Mouse (Mus musculus) thymus, adult 2 months (tissue): ENCODE results near the gene Map3k1.

ENCODE experiments used
- CTCF ChIP-seq: fragments of 200-500 bp; IDR thresholded peaks from 2 replicates; pipeline ENCODE4 v1.5.1; 2012; ENCODE audit warnings: mild to moderate bottlenecking, control low read depth, low read length, moderate library complexity, borderline replicate concordance; ENCODE audit not compliant: control insufficient read depth, poor library complexity, insufficient read depth; ENCODE audit errors: extremely low read depth
- POLR2A ChIP-seq: fragments of 200-500 bp; IDR thresholded peaks from 2 replicates; pipeline ENCODE4 v1.6.1; 2012; ENCODE audit warnings: mild to moderate bottlenecking, low read length, control low read depth, moderate library complexity; ENCODE audit not compliant: control insufficient read depth, poor library complexity, insufficient read depth; ENCODE audit errors: extremely low read depth

- TF ChIP-seq CTCF: no peak
- TF ChIP-seq POLR2A: no peak
Observed at GRCm38 (mm10) chr13:111745216-111745615, 63.6 kb downstream of the Map3k1 start.
